Mouse (Mus musculus) cerebellum, adult 9-10 months (tissue): Measurements from ENCODE around the gene L3mbtl1.
"Not testable (repeated sequence)": the region's sequence is repeated elsewhere in the genome, so short reads cannot be mapped to it uniquely, and the experiment has no call there.

ENCODE experiments used
- DNase-seq: peaks from one replicate; pipeline ENCODE4 v3.0.0; 2022

L3mbtl1 gene

DNA sequence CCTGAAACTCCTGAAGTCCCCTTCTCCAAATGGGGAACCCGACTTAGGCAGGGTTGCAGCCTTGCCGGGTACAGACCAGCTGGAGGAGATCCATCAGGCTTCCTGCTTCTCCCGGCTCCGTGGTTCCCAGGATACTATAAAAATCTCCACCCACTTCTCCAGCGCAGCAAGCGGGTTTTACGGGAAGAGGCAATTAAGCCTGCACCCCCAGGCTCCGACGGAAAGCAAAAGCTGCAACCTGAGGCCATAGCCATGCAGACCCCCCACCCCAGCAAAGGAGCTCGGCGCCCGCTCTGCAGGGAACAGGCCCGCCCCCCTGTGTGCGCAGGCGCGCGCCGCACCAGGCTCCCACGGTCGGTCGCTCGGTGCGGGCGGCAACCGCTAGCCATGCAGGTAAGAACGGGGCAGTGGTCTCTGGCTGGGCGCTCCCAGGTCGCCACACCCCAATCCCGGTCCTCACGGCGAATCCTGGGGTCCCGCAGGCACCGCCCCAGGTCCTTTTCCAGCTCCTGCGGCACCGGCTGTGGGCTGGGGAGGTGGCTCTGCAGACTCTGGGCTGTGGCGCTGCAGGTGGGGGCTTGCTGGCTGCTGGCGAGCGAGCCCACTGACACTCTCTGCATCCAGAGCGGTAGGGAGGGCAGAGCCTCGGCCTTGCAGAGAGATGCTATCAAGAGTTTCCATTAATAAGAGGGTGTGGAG is at the start of gene L3mbtl1:
TSS of gene L3mbtl1 (plus strand) at position 325 of the 699 bp plus-strand sequence.
- peak; percentile 42 for DNase-seq

DNA sequence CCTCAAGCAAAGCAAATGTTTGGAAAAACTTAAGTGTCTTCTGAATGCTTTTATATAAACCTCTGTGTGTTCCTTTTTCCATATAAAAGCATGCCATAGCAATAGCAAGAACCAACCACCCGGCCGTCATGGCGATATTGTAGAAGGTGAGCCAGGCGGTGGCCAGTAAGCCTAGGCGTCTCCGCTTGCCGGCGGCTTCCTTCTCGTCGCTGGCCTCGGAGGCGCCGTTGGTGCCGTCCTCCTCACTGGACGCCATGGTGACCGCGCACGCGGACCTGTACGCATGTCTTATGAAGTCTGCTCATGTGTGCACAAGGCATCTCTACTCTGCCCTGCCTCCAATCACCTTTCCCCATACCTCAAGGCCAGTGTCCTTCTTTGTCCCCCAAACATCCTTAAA is 44.0 kb upstream of the L3mbtl1 start:
- not testable (repeated sequence) for DNase-seq

GRCm38 (mm10) chr2:162899880-162900589 is 43.2 kb upstream of the L3mbtl1 start:
- DNase-seq, result no peak

- no peak for DNase-seq
Observed at GRCm38 (mm10) chr2:162900590-162900916, 42.7 kb upstream of the L3mbtl1 start.

- DNase-seq, result no peak
Observed at GRCm38 (mm10) chr2:162905902-162906301, 37.4 kb upstream of the L3mbtl1 start.

DNA sequence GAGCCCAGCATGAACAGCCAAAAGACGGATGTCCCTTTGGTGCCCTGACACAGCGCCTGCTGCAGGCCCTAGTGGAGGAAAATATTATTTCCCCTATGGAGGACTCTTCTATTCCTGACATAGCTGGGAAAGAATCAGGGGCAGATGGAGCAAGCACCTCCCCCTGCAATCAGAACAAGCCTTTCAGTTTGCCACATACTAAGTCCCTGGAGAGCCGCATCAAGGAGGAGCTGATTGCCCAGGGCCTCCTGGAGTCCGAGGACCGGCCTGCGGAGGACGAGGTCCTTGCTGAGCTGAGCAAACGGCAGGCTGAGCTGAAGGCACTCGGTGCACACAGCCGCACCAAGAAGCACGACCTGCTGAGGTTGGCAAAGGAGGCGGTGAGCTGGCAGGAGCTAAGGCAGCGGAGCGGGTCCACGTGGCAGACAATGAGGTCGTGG is 35.2 kb upstream of the L3mbtl1 start:
- peak; percentile 75 for DNase-seq

GRCm38 (mm10) chr2:162914040-162914439 is 29.2 kb upstream of the L3mbtl1 start:
- DNase-seq, result no peak

GRCm38 (mm10) chr2:162914519-162914918 is 28.8 kb upstream of the L3mbtl1 start:
- DNase-seq, result peak; percentile 30

DNA sequence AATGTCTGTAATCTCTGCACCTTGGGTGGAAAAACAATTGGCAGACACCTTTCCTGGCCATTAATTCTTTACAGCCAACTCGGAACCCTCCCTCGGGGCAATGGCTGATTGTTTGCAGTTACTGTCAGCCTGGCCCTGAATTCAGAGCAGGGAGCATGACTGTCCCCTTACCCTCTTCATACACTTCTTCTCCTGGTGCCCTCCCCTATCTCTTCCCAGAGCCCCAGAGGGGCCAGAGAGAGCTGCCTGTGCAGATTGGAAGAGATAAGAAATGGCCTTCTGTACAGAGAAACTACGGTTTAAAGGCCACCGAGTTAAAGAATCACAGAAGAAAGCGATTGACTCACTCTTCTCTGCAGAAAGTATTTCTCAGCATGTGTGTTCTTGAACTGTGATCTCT is 23.3 kb upstream of the L3mbtl1 start:
- DNase-seq, result no peak

DNA sequence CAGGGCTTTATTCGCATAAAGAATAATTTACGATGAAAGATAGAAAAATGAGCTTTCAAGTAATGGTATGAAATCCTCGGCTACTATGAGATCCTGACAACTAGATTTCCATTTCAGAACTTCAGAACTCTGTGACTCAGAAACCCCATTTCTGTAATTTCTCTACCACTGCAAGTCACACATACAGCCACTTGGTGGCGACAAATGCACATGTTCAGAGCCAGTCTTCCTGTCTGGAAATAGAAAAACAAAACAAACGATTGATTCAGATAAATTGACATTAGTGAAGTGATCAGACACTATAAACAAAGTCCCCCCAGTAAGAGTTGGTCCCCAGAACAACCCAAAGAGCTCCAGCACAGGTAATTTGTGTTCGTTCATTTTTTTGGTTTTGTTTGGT is 21.1 kb upstream of the L3mbtl1 start:
- peak; percentile 59 for DNase-seq

GRCm38 (mm10) chr2:162922834-162923233 is 20.4 kb upstream of the L3mbtl1 start:
- no peak for DNase-seq

GRCm38 (mm10) chr2:162924126-162924525 is 19.1 kb upstream of the L3mbtl1 start:
- no peak for DNase-seq

GRCm38 (mm10) chr2:162927918-162928585 is 15.2 kb upstream of the L3mbtl1 start:
- DNase-seq, result no peak

GRCm38 (mm10) chr2:162929704-162930103 is 13.6 kb upstream of the L3mbtl1 start:
- no peak for DNase-seq

DNA sequence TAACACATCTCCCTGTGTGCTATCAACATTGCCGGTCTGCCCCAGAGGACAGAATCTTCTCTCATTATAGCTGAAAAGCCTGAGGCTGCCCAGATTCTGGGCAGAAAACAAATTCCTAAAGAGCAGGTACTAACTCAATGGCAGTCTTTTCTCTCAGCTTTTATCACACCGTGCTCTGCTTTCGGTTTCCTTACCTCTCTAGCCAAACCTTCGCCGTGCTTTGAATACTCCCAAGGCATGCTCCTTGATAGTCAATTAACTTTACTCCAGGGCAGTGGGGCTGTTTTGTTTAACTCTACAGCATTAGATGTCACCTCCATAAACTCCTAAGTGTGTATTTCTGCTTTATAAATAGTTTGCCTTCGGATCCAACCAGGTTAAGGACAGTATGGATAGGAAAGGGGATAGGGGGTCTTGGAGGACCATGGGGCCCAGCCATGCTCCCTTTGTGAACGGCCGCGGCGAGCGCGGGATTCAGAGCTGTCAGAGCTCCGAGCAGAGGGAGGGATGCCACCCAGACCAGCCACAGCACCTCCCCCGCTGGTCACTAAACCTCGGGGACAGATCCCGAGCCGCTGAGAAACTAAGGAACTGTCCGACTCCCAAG is 12.7 kb upstream of the L3mbtl1 start:
- no peak for DNase-seq

DNA sequence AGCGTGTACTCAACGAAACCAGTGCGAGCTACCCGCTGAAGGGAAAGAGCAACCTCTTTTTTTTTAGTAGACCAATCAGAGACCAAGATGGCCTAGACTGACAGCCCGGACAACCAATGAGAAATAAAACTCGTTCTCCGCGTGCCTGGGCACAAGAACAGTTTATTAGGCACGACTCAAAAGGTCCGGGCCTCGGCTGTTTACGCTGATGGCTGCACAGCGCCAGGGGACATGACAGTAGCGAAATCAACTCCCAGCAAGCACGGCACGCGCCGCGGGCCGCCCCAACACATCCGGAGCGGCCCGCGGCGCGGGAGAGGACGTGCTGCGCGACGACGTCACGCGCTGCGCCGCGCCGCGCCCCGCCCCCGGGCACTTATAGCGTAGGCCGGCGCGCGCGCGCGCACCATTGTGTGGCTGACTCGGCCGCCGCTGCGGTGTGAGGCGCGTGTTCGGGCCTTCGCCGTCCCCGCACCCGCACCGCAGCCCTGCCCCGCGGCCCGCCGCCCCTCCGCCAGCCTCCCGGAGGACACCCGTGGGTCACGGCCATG is 12.1 kb upstream of the L3mbtl1 start, which contains the start of gene Srsf6:
TSS of gene Srsf6 (plus strand) at position 406 of the 551 bp plus-strand sequence.
- peak; percentile 94 for DNase-seq

GRCm38 (mm10) chr2:162931674-162932650 is 11.3 kb upstream of the L3mbtl1 start:
- peak; percentile 72 for DNase-seq

DNA sequence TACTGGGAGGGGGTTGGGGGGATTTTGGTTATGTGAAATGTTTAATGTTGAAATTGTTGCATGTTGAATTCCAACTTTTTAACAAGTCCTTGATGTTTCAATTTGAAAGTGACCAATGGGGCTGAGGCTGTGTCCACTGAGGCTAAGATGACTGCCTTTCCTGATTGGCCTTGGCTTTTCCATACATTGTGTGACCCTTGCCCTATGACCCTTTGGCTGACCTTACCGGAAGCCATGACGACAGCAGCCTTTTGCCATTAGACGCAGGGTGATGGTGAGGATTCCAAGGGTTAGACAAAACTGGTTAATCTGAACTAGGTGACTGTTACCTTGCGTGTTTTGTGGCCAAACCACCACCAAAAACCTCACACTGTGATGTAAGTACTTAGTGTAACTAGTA is 10.6 kb upstream of the L3mbtl1 start:
- DNase-seq, result peak; percentile 65

DNA sequence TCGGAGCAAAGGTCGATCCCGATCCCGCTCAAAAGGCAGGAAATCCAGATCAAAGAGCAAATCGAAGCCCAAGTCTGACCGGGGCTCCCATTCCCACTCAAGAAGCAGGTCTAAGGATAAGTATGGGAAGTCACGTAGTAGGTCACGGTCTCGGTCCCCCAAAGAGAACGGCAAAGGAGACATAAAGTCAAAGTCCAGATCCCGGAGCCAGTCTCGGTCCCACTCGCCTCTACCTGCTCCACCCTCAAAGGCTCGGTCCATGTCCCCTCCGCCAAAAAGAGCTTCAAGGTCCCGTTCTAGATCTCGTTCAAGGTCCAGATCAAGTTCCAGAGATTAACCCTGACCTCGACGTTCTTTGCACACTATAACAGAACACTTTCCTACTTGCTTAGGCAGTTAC is 8.9 kb upstream of the L3mbtl1 start:
- DNase-seq, result no peak

- no peak for DNase-seq
Observed at GRCm38 (mm10) chr2:162935700-162936099, 7.6 kb upstream of the L3mbtl1 start.

DNA sequence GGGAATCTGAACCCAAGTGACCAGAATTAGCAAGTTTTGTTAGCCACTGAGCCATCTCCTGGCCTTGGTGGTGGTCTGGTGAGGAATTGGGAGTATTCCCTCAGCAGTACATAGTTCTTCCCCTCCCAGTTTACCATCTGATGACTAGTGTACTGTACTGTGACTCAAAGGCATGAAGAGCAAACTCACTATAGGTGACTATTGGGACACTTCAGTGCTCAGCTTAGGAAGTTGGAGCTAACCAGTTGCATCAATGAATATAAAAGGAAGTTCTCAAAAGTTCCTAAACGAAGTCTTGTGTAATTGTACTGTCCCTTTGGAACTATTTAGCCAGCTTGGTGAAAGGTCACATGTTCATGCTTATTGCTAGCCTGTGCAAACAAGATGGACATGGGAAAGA is 3.7 kb upstream of the L3mbtl1 start:
- no peak for DNase-seq

GRCm38 (mm10) chr2:162943931-162944330 is 659 bp downstream of the L3mbtl1 start:
- DNase-seq, result no peak
